Mouse (Mus musculus): ENCODE measurements around the gene Syne1. TPM values are rescaled to one million over a fixed set of nuclear protein-coding genes. Genes with fewer than 3 reads are reported as not detected.
A peak's percentile ranks its signal among the peaks of the same experiment; 100 is the strongest.

Gene Syne1
- polyA plus RNA-seq, 1 experiment from 2014 or later: 5.6 TPM

- DNase-seq (ENCODE audit: low read depth, low spot score) (no peak), ATAC-seq (peak; percentile 77)
- CTCF ChIA-PET: interaction anchor here (1.3 to 1.6 kb wide), 3 partner anchors 13 to 25 kb away, joined by 3 to 6 read pairs (median 4); no protein-coding TSS in a partner anchor
- TF ChIP-seq CTCF (IDR thresholded peaks at IDR 0.05): no peak
- H3K27me3 ChIP-seq: no peaks in the 10 kb centered on the region
- POLR2A ChIA-PET: interaction anchor here (0.6 kb wide), 1 partner anchor 784 kb away, joined by 6 read pairs; no protein-coding TSS in a partner anchor
- in situ Hi-C loops (cut with MboI; ENCODE audit: low pct_unique_long_range_greater_than_20kb): loop anchor here (25.0 kb wide), 1 partner anchor 604 kb away; the partner anchor contains the start of genes Fbxo5 and Mtrf1l
These were observed 343.2 kb downstream of the Syne1 start for GRCm38 (mm10) chr10:5207905-5208641.

- in situ Hi-C loops (cut with MboI; ENCODE audit: low pct_unique_long_range_greater_than_20kb): loop anchor here (25.0 kb wide), 1 partner anchor 606 kb away; the partner anchor contains the start of genes Fbxo5 and Mtrf1l
- ChIA-PET CTCF (no interaction called here), POLR2A (no interaction called here)
- ATAC-seq (no peak), DNase-seq (ENCODE audit: low read depth, low spot score) (no peak)
- no peaks in the 10 kb centered on the region for H3K27me3 ChIP-seq
- TF ChIP-seq CTCF (IDR thresholded peaks at IDR 0.05): no peak
These were observed 345.3 kb downstream of the Syne1 start for GRCm38 (mm10) chr10:5205977-5206376.

GRCm38 (mm10) chr10:5205570-5205969 is 345.7 kb downstream of the Syne1 start:
- in situ Hi-C loops (cut with MboI; ENCODE audit: low pct_unique_long_range_greater_than_20kb): loop anchor here (25.0 kb wide), 1 partner anchor 607 kb away; the partner anchor contains the start of genes Fbxo5 and Mtrf1l
- POLR2A ChIA-PET: no interaction called here
- DNase-seq (ENCODE audit: low read depth, low spot score) (no peak), ATAC-seq (no peak)
- no peak for TF ChIP-seq CTCF (IDR thresholded peaks at IDR 0.05)
- H3K27me3 ChIP-seq: no peaks in the 10 kb centered on the region
- CTCF ChIA-PET: no interaction called here

- ATAC-seq (peak; percentile 83), DNase-seq (ENCODE audit: low read depth, low spot score) (no peak)
- in situ Hi-C loops (cut with MboI; ENCODE audit: low pct_unique_long_range_greater_than_20kb): loop anchor here (25.0 kb wide), 1 partner anchor 608 kb away; the partner anchor contains the start of genes Fbxo5 and Mtrf1l
- ChIA-PET POLR2A (no interaction called here), CTCF (interaction anchor here (1.1 to 1.5 kb wide), 2 partner anchors 8 to 9 kb away, joined by 3 read pairs; no protein-coding TSS in a partner anchor)
- no peaks in the 10 kb centered on the region for H3K27me3 ChIP-seq
- no peak for TF ChIP-seq CTCF (IDR thresholded peaks at IDR 0.05)
These were observed 347.4 kb downstream of the Syne1 start for GRCm38 (mm10) chr10:5203837-5204236.

GRCm38 (mm10) chr10:5197356-5197755 is 353.9 kb downstream of the Syne1 start:
- in situ Hi-C loops (cut with MboI; ENCODE audit: low pct_unique_long_range_greater_than_20kb): no loop called here
- ATAC-seq (no peak), DNase-seq (ENCODE audit: low read depth, low spot score) (no peak)
- no peak for TF ChIP-seq CTCF (IDR thresholded peaks at IDR 0.05)
- POLR2A ChIA-PET: no interaction called here
- CTCF ChIA-PET: interaction anchor here (1.0 kb wide), 1 partner anchor 25 kb away, joined by 3 read pairs; no protein-coding TSS in a partner anchor
- no peaks in the 10 kb centered on the region for H3K27me3 ChIP-seq

GRCm38 (mm10) chr10:5196267-5196666 is 355.0 kb downstream of the Syne1 start:
- ChIA-PET POLR2A (no interaction called here), CTCF (interaction anchor here (0.7 to 2.0 kb wide), 3 partner anchors 11 to 20 kb away, joined by 3 to 6 read pairs (median 3); no protein-coding TSS in a partner anchor)
- H3K27me3 ChIP-seq: no peaks in the 10 kb centered on the region
- no peak for TF ChIP-seq CTCF (IDR thresholded peaks at IDR 0.05)
- no peak for DNase-seq (ENCODE audit: low read depth, low spot score)
- in situ Hi-C loops (cut with MboI; ENCODE audit: low pct_unique_long_range_greater_than_20kb): no loop called here
- ATAC-seq: no peak

- in situ Hi-C loops (cut with MboI; ENCODE audit: low pct_unique_long_range_greater_than_20kb): no loop called here
- TF ChIP-seq CTCF (IDR thresholded peaks at IDR 0.05): peak; percentile 3
- ATAC-seq (no peak), DNase-seq (ENCODE audit: low read depth, low spot score) (no peak)
- ChIA-PET POLR2A (interaction anchor here (0.6 kb wide), 1 partner anchor 807 kb away, joined by 4 read pairs; the partner anchor contains the start of gene Zbtb2), CTCF (interaction anchor here (0.8 to 2.0 kb wide), 9 partner anchors 8 to 56 kb away, joined by 3 to 8 read pairs (median 3); no protein-coding TSS in a partner anchor)
- H3K27me3 ChIP-seq: no peaks in the 10 kb centered on the region
These were observed 356.0 kb downstream of the Syne1 start for GRCm38 (mm10) chr10:5195288-5195687.

GRCm38 (mm10) chr10:5194671-5195234 is 356.5 kb downstream of the Syne1 start:
- peak; percentile 98 for ATAC-seq
- H3K27me3 ChIP-seq: no peaks in the 10 kb centered on the region
- TF ChIP-seq CTCF (IDR thresholded peaks at IDR 0.05): peak; percentile 30
- in situ Hi-C loops (cut with MboI; ENCODE audit: low pct_unique_long_range_greater_than_20kb): no loop called here
- CTCF ChIA-PET: interaction anchor here (0.8 to 2.0 kb wide), 9 partner anchors 9 to 55 kb away, joined by 3 to 8 read pairs (median 3); no protein-coding TSS in a partner anchor
- POLR2A ChIA-PET: interaction anchor here (0.6 kb wide), 1 partner anchor 807 kb away, joined by 4 read pairs; the partner anchor contains the start of gene Zbtb2
- DNase-seq (ENCODE audit: low read depth, low spot score): peak; percentile 55

- H3K27me3 ChIP-seq: no peaks in the 10 kb centered on the region
- ATAC-seq: peak; percentile 73
- in situ Hi-C loops (cut with MboI; ENCODE audit: low pct_unique_long_range_greater_than_20kb): no loop called here
- ChIA-PET POLR2A (no interaction called here), CTCF (interaction anchor here (0.8 to 2.0 kb wide), 8 partner anchors 9 to 55 kb away, joined by 3 to 8 read pairs (median 4); no protein-coding TSS in a partner anchor)
- no peak for TF ChIP-seq CTCF (IDR thresholded peaks at IDR 0.05)
- no peak for DNase-seq (ENCODE audit: low read depth, low spot score)
These were observed 357.1 kb downstream of the Syne1 start for GRCm38 (mm10) chr10:5194081-5194670.

GRCm38 (mm10) chr10:5192861-5193490 is 358.3 kb downstream of the Syne1 start:
- ChIA-PET CTCF (interaction anchor here (0.7 kb wide), 1 partner anchor 15 kb away, joined by 3 read pairs; no protein-coding TSS in a partner anchor), POLR2A (interaction anchor here (1.5 kb wide), 1 partner anchor 112 kb away, joined by 4 read pairs; no protein-coding TSS in a partner anchor)
- ATAC-seq (no peak), DNase-seq (ENCODE audit: low read depth, low spot score) (no peak)
- no peak for TF ChIP-seq CTCF (IDR thresholded peaks at IDR 0.05)
- no peaks in the 10 kb centered on the region for H3K27me3 ChIP-seq
- in situ Hi-C loops (cut with MboI; ENCODE audit: low pct_unique_long_range_greater_than_20kb): no loop called here
